Mouse (Mus musculus): ENCODE measurements at regions not wholly inside any gene's neighbourhood (a gene's known extent, or its start where the extent isn't known, plus 50 kb on each side); places are given as distances from the start of the nearest gene placed in this dataset.

- DNase-seq (ENCODE audit: low spot score in 2 of 2): no peak
Measured at GRCm38 (mm10) chr4:83915871-83916270, 390.5 kb downstream of the Ccdc171 start.

- DNase-seq (ENCODE audit: low spot score in 2 of 2): no peak
Measured at GRCm38 (mm10) chr4:83917009-83917408, 391.7 kb downstream of the Ccdc171 start.

GRCm38 (mm10) chr4:83918093-83918492 lies 392.7 kb downstream of the Ccdc171 start:
- no peak for DNase-seq (ENCODE audit: low spot score in 2 of 2)

- no peak for DNase-seq (ENCODE audit: low spot score in 2 of 2)
Measured at GRCm38 (mm10) chr4:83919041-83919440, 393.7 kb downstream of the Ccdc171 start.

- DNase-seq (ENCODE audit: low spot score in 2 of 2): no peak
Measured at GRCm38 (mm10) chr4:83925118-83925842, 399.9 kb downstream of the Ccdc171 start.

GRCm38 (mm10) chr4:83926195-83926731 lies 400.9 kb downstream of the Ccdc171 start:
- DNase-seq (ENCODE audit: low spot score in 2 of 2): no peak

- no peak for DNase-seq (ENCODE audit: low spot score in 2 of 2)
Measured at GRCm38 (mm10) chr4:83931897-83932654, 406.7 kb downstream of the Ccdc171 start.

- no peak for DNase-seq (ENCODE audit: low spot score in 2 of 2)
Measured at GRCm38 (mm10) chr4:83941693-83942092, 416.3 kb downstream of the Ccdc171 start.

- DNase-seq (ENCODE audit: low spot score in 2 of 2): no peak
Measured at GRCm38 (mm10) chr4:83949612-83950011, 424.3 kb downstream of the Ccdc171 start.

- no peak for DNase-seq (ENCODE audit: low spot score in 2 of 2)
Measured at GRCm38 (mm10) chr4:83950809-83951409, 425.6 kb downstream of the Ccdc171 start.

- DNase-seq (ENCODE audit: low spot score in 2 of 2): no peak
Measured at GRCm38 (mm10) chr4:83956252-83956904, 431.0 kb downstream of the Ccdc171 start.

- no peak for DNase-seq (ENCODE audit: low spot score in 2 of 2)
Measured at GRCm38 (mm10) chr4:83957217-83957692, 431.9 kb downstream of the Ccdc171 start.

GRCm38 (mm10) chr4:83966898-83967297 lies 441.6 kb downstream of the Ccdc171 start:
- peak; percentile 59 to 67 for DNase-seq (ENCODE audit: low spot score in 2 of 2)

GRCm38 (mm10) chr4:83973162-83973561 lies 447.8 kb downstream of the Ccdc171 start:
- no peak for DNase-seq (ENCODE audit: low spot score in 2 of 2)

GRCm38 (mm10) chr4:83974214-83975012 lies 449.1 kb downstream of the Ccdc171 start:
- DNase-seq (ENCODE audit: low spot score in 2 of 2): no peak

GRCm38 (mm10) chr4:83975569-83975968 lies 450.2 kb downstream of the Ccdc171 start:
- DNase-seq (ENCODE audit: low spot score in 2 of 2): no peak

GRCm38 (mm10) chr4:83976067-83976466 lies 450.7 kb downstream of the Ccdc171 start:
- DNase-seq (ENCODE audit: low spot score in 2 of 2): no peak

- DNase-seq (ENCODE audit: low spot score in 2 of 2): no peak
Measured at GRCm38 (mm10) chr4:83979088-83979487, 453.7 kb downstream of the Ccdc171 start.

GRCm38 (mm10) chr4:83984671-83985391 lies 459.5 kb downstream of the Ccdc171 start:
- DNase-seq (ENCODE audit: low spot score in 2 of 2): peak; percentile 8 to 19

- DNase-seq (ENCODE audit: low spot score in 2 of 2): no peak
Measured at GRCm38 (mm10) chr4:83985451-83985850, 460.1 kb downstream of the Ccdc171 start.

All from layer of hippocampus, adult 8-10 months (tissue).